Mouse (Mus musculus): Measurements from ENCODE around the gene Fas. TPM values are rescaled to one million over a fixed set of nuclear protein-coding genes. Genes with fewer than 3 reads are reported as not detected.

Gene Fas
- polyA plus RNA-seq, 1 experiment: 14.3 TPM

DNA sequence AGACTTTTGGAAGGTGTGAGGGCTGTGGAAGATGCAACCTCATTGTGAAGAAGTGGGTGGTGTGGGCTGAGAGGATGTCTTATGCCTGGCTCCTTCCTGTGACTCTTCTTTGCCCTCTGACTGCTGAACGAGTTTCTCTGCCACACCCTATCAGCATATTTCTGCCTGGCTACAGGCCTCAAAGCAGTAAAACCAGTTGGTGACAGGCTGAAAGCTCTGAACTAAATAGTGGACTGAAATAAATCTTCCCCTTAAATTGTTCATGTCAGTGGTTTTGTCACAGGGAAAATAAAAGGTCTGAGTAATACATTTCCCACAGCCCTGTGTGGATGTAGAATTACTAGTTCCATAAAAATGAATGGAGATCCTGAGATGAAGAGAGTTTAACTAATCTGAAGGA lies 79.1 kb downstream of the Fas start:
- WGBS: 38% methylated on average over 1 of the region's 1 CpGs
- no peak overlapping the region for H3K27ac ChIP-seq (ENCODE audit: control insufficient read depth, insufficient read depth, low read length)

DNA sequence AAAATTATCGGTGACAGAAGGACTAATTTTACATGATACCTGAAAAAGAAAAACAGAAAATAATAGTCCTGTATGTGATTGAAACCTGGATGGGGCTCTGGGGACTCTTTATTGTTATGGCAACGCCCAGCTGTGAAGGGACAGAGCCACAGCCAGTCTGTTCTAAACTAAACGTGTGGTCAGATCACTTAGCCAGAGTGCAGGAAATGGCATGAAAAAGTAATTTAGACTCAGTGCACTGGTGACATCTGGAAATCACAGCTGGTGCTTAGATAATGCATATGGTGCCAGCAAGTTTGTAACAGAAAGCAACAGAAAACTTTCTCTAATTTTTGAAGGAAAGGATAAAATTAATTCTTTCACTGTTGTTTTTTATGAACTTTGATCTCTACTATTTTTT lies 79.9 kb downstream of the Fas start:
- H3K4me3 ChIP-seq (ENCODE audit: control insufficient read depth, insufficient read depth, low read length): no peak overlapping the region
- no peak for TF ChIP-seq CTCF (IDR thresholded peaks at IDR 0.05; ENCODE audit: borderline replicate concordance, control insufficient read depth, extremely low read depth, insufficient read depth, low read length, poor library complexity)
- TF ChIP-seq POLR2A (IDR thresholded peaks at IDR 0.05; ENCODE audit: control insufficient read depth, extremely low read depth, insufficient read depth, low read length, poor library complexity): no peak
- no peaks in the 10 kb centered on the region for H3K36me3 ChIP-seq (ENCODE audit: control insufficient read depth, insufficient read depth, low read length)
- WGBS: 39% methylated on average over 3 of the region's 3 CpGs
- no peak for DNase-seq
- no peaks in the 10 kb centered on the region for H3K27me3 ChIP-seq (ENCODE audit: control insufficient read depth, insufficient read depth, low read length)
- H3K4me1 ChIP-seq (replicated peaks; ENCODE audit: control insufficient read depth, insufficient read depth, low read length): no peaks in the 10 kb centered on the region
- H3K27ac ChIP-seq (ENCODE audit: control insufficient read depth, insufficient read depth, low read length): no peak overlapping the region

More for the DNA sequence above, 79.1 kb downstream of the Fas start:
- Histone ChIP-seq H3K36me3 (ENCODE audit: control insufficient read depth, insufficient read depth, low read length) (no peaks in the 10 kb centered on the region), H3K4me3 (ENCODE audit: control insufficient read depth, insufficient read depth, low read length) (no peak overlapping the region), H3K27me3 (ENCODE audit: control insufficient read depth, insufficient read depth, low read length) (no peaks in the 10 kb centered on the region), H3K4me1 (replicated peaks; ENCODE audit: control insufficient read depth, insufficient read depth, low read length) (no peaks in the 10 kb centered on the region)
- no peak for DNase-seq
- no peak for TF ChIP-seq POLR2A (IDR thresholded peaks at IDR 0.05; ENCODE audit: control insufficient read depth, extremely low read depth, insufficient read depth, low read length, poor library complexity)
- TF ChIP-seq CTCF (IDR thresholded peaks at IDR 0.05; ENCODE audit: borderline replicate concordance, control insufficient read depth, extremely low read depth, insufficient read depth, low read length, poor library complexity): no peak

Other genes with a start within 250 kb of the Fas start
- gene Lipn, start 223.3 kb upstream of the Fas start, polyA plus RNA-seq (2012; rRNA removed): not detected in 2 replicates
- 0.23 and 0.32 TPM in 2 replicates for gene Lipm, start 189.7 kb upstream of the Fas start, polyA plus RNA-seq (2012; rRNA removed)
- 0.62 and 0.73 TPM in 2 replicates for gene Ankrd22, start 124.6 kb upstream of the Fas start, polyA plus RNA-seq (2012; rRNA removed)
- gene Stambpl1, start 98.4 kb upstream of the Fas start, polyA plus RNA-seq (2012; rRNA removed): 33.0 and 34.0 TPM in 2 replicates
- 113 and 117 TPM in 2 replicates for gene Acta2, start 35.1 kb upstream of the Fas start, polyA plus RNA-seq (2012; rRNA removed)
- 9.4 and 13.6 TPM in 2 replicates for gene Ch25h, start 184.5 kb downstream of the Fas start, polyA plus RNA-seq (2012; rRNA removed)
- gene Lipa, start 236.8 kb downstream of the Fas start, polyA plus RNA-seq (2012; rRNA removed): 119 and 136 TPM in 2 replicates